Mouse (Mus musculus): ENCODE measurements around the gene E330017A01Rik. TPM values are rescaled to one million over a fixed set of nuclear protein-coding genes. Genes with fewer than 3 reads are reported as not detected.

Gene E330017A01Rik
- total and polyA plus RNA-seq, 2 experiments from 2014 or later, result 0.14 TPM; not detected in 1

- Histone ChIP-seq H3K9me3 (ENCODE audit: low read length) (no peaks in the 10 kb centered on the region), H3K4me3 (ENCODE audit: low read depth, low read length) (no peak overlapping the region), H3K27ac (ENCODE audit: low read depth, low read length) (no peak overlapping the region), H3K4me1 (ENCODE audit: insufficient read depth, low read length) (no peaks in the 10 kb centered on the region), H3K36me3 (ENCODE audit: insufficient read depth, low read length) (no peaks in the 10 kb centered on the region), H3K4me2 (ENCODE audit: low read depth, low read length, poor library complexity, severe bottlenecking) (no peak overlapping the region), H3K9ac (replicated peaks; ENCODE audit: low read length, poor library complexity, severe bottlenecking) (no peak overlapping the region), H3K27me3 (ENCODE audit: insufficient read depth, low read length) (no peaks in the 10 kb centered on the region)
- TF ChIP-seq CTCF (IDR thresholded peaks at IDR 0.05), result no peak
- ATAC-seq (ENCODE audit: low FRiP score) (no peak), DNase-seq (ENCODE audit: low spot score) (no peak)
- 73% methylated on average over 5 of the region's 5 CpGs for WGBS
These were observed 23.3 kb upstream of the E330017A01Rik start for GRCm38 (mm10) chr16:58661826-58662225.

- ATAC-seq (ENCODE audit: low FRiP score) (no peak), DNase-seq (ENCODE audit: low spot score) (no peak)
- Histone ChIP-seq H3K36me3 (ENCODE audit: insufficient read depth, low read length) (no peaks in the 10 kb centered on the region), H3K27me3 (ENCODE audit: insufficient read depth, low read length) (no peaks in the 10 kb centered on the region), H3K27ac (ENCODE audit: low read depth, low read length) (no peak overlapping the region), H3K4me1 (ENCODE audit: insufficient read depth, low read length) (no peaks in the 10 kb centered on the region), H3K9me3 (ENCODE audit: low read length) (no peaks in the 10 kb centered on the region), H3K9ac (replicated peaks; ENCODE audit: low read length, poor library complexity, severe bottlenecking) (no peak overlapping the region), H3K4me2 (ENCODE audit: low read depth, low read length, poor library complexity, severe bottlenecking) (no peak overlapping the region), H3K4me3 (ENCODE audit: low read depth, low read length) (no peak overlapping the region)
- no peak for TF ChIP-seq CTCF (IDR thresholded peaks at IDR 0.05)
- WGBS, result 87% methylated on average over 6 of the region's 6 CpGs
These were observed 20.1 kb upstream of the E330017A01Rik start for GRCm38 (mm10) chr16:58658668-58659067.

GRCm38 (mm10) chr16:58656526-58656925 lies 18.0 kb upstream of the E330017A01Rik start:
- no peak for TF ChIP-seq CTCF (IDR thresholded peaks at IDR 0.05)
- Histone ChIP-seq H3K9me3 (ENCODE audit: low read length) (no peaks in the 10 kb centered on the region), H3K36me3 (ENCODE audit: insufficient read depth, low read length) (no peaks in the 10 kb centered on the region), H3K27me3 (ENCODE audit: insufficient read depth, low read length) (no peaks in the 10 kb centered on the region), H3K9ac (replicated peaks; ENCODE audit: low read length, poor library complexity, severe bottlenecking) (no peak overlapping the region), H3K4me3 (ENCODE audit: low read depth, low read length) (no peak overlapping the region), H3K4me2 (ENCODE audit: low read depth, low read length, poor library complexity, severe bottlenecking) (no peak overlapping the region), H3K27ac (ENCODE audit: low read depth, low read length) (no peak overlapping the region), H3K4me1 (ENCODE audit: insufficient read depth, low read length) (no peaks in the 10 kb centered on the region)
- DNase-seq (ENCODE audit: low spot score) (no peak), ATAC-seq (ENCODE audit: low FRiP score) (no peak)
- WGBS, result 90% methylated on average over 4 of the region's 4 CpGs

GRCm38 (mm10) chr16:58655751-58656150 lies 17.2 kb upstream of the E330017A01Rik start:
- H3K36me3 ChIP-seq (ENCODE audit: insufficient read depth, low read length), result no peaks in the 10 kb centered on the region
- TF ChIP-seq CTCF (IDR thresholded peaks at IDR 0.05), result no peak
- H3K27ac ChIP-seq (ENCODE audit: low read depth, low read length), result no peak overlapping the region
- H3K4me1 ChIP-seq (ENCODE audit: insufficient read depth, low read length), result no peaks in the 10 kb centered on the region
- ATAC-seq (ENCODE audit: low FRiP score) (no peak), DNase-seq (ENCODE audit: low spot score) (no peak)
- no peaks in the 10 kb centered on the region for H3K9me3 ChIP-seq (ENCODE audit: low read length)
- no peak overlapping the region for H3K4me3 ChIP-seq (ENCODE audit: low read depth, low read length)
- H3K9ac ChIP-seq (replicated peaks; ENCODE audit: low read length, poor library complexity, severe bottlenecking), result no peak overlapping the region
- no peaks in the 10 kb centered on the region for H3K27me3 ChIP-seq (ENCODE audit: insufficient read depth, low read length)
- H3K4me2 ChIP-seq (ENCODE audit: low read depth, low read length, poor library complexity, severe bottlenecking), result no peak overlapping the region

GRCm38 (mm10) chr16:58649979-58650378 lies 11.4 kb upstream of the E330017A01Rik start:
- no peaks in the 10 kb centered on the region for H3K4me1 ChIP-seq (ENCODE audit: insufficient read depth, low read length)
- no peak for DNase-seq (ENCODE audit: low spot score)

GRCm38 (mm10) chr16:58638016-58638415 lies 523 bp downstream of the E330017A01Rik start:
- H3K27ac ChIP-seq (ENCODE audit: low read depth, low read length), result no peak overlapping the region
- H3K9me3 ChIP-seq (ENCODE audit: low read length), result no peaks in the 10 kb centered on the region
- no peak overlapping the region for H3K4me2 ChIP-seq (ENCODE audit: low read depth, low read length, poor library complexity, severe bottlenecking)
- H3K9ac ChIP-seq (replicated peaks; ENCODE audit: low read length, poor library complexity, severe bottlenecking), result no peak overlapping the region
- ATAC-seq (ENCODE audit: low FRiP score) (no peak), DNase-seq (ENCODE audit: low spot score) (no peak)
- no peak for TF ChIP-seq CTCF (IDR thresholded peaks at IDR 0.05)
- H3K36me3 ChIP-seq (ENCODE audit: insufficient read depth, low read length), result no peaks in the 10 kb centered on the region
- no peak overlapping the region for H3K4me3 ChIP-seq (ENCODE audit: low read depth, low read length)
- WGBS, result 81% methylated on average over 7 of the region's 7 CpGs
- no peaks in the 10 kb centered on the region for H3K27me3 ChIP-seq (ENCODE audit: insufficient read depth, low read length)
- no peaks in the 10 kb centered on the region for H3K4me1 ChIP-seq (ENCODE audit: insufficient read depth, low read length)

More at GRCm38 (mm10) chr16:58649979-58650378, 11.4 kb upstream of the E330017A01Rik start:
- WGBS, result 94% methylated on average over 10 of the region's 10 CpGs
- Histone ChIP-seq H3K9ac (replicated peaks; ENCODE audit: low read length, poor library complexity, severe bottlenecking) (no peak overlapping the region), H3K4me3 (ENCODE audit: low read depth, low read length) (no peak overlapping the region), H3K27ac (ENCODE audit: low read depth, low read length) (no peak overlapping the region), H3K27me3 (ENCODE audit: insufficient read depth, low read length) (no peaks in the 10 kb centered on the region), H3K36me3 (ENCODE audit: insufficient read depth, low read length) (no peaks in the 10 kb centered on the region), H3K9me3 (ENCODE audit: low read length) (no peaks in the 10 kb centered on the region), H3K4me2 (ENCODE audit: low read depth, low read length, poor library complexity, severe bottlenecking) (no peak overlapping the region)
- no peak for ATAC-seq (ENCODE audit: low FRiP score)
- TF ChIP-seq CTCF (IDR thresholded peaks at IDR 0.05), result no peak
